Mouse (Mus musculus) liver, embryonic 12.5 days (tissue): ENCODE measurements around the gene Btn2a2. TPM values are rescaled to one million over a fixed set of nuclear protein-coding genes. Genes with fewer than 3 reads are reported as not detected.

Experiments
- ATAC-seq: fragments of 200-750 bp; cut with Nextera tagmentation; 2 replicates; pipeline ENCODE4 v1.8.0; 2017; ENCODE audit warnings: moderate number of reproducible peaks, mild to moderate bottlenecking, moderate library complexity
- H3K27ac ChIP-seq: fragments of 300-500 bp; sonication (generic); 2 replicates; pipeline ENCODE4 v1.5.1; 2016; ENCODE audit warnings: mild to moderate bottlenecking
- H3K27me3 ChIP-seq: fragments of 300-500 bp; sonication (generic); replicated peaks from 2 replicates; pipeline ENCODE4 v1.6.1; 2016; ENCODE audit warnings: mild to moderate bottlenecking, moderate library complexity
- H3K36me3 ChIP-seq: fragments of 300-500 bp; sonication (generic); 2 replicates; pipeline ENCODE4 v1.6.1; 2016; ENCODE audit warnings: mild to moderate bottlenecking, moderate library complexity
- H3K4me1 ChIP-seq: fragments of 300-500 bp; sonication (generic); 2 replicates; pipeline ENCODE4 v1.6.1; 2016
- H3K4me2 ChIP-seq: fragments of 300-500 bp; sonication (generic); 2 replicates; pipeline ENCODE4 v1.6.1; 2016; ENCODE audit warnings: mild to moderate bottlenecking, moderate library complexity
- H3K4me3 ChIP-seq: fragments of 300-500 bp; sonication (generic); 2 replicates; pipeline ENCODE4 v1.5.1; 2016; ENCODE audit warnings: mild to moderate bottlenecking, moderate library complexity
- H3K9ac ChIP-seq: fragments of 300-500 bp; sonication (generic); 2 replicates; pipeline ENCODE4 v1.6.1; 2016; ENCODE audit warnings: mild to moderate bottlenecking, moderate library complexity
- H3K9me3 ChIP-seq: fragments of 300-500 bp; sonication (generic); replicated peaks from 2 replicates; pipeline ENCODE4 v1.6.1; 2016; ENCODE audit warnings: mild to moderate bottlenecking, moderate library complexity
- WGBS: fragments of 180-500 bp; shearing (Covaris S2); methylation state at CpG from one replicate; pipeline ENCODE4 v1.1.7; 2016; ENCODE audit not compliant: insufficient replicate concordance; 5-methylcytosine and 5-hydroxymethylcytosine counted together
- polyA plus RNA-seq: library from polyadenylated mRNA; unstranded; fragments of >200 nt; fragmentation: Nextera tagmentation; extraction: Ambion mirVana; gene quantifications from 2 replicates; pipeline ENCODE4 v1.2.1, GENCODE M21; 2016

Btn2a2 gene
- polyA plus RNA-seq, 1 experiment from 2014 or later = not detected

DNA sequence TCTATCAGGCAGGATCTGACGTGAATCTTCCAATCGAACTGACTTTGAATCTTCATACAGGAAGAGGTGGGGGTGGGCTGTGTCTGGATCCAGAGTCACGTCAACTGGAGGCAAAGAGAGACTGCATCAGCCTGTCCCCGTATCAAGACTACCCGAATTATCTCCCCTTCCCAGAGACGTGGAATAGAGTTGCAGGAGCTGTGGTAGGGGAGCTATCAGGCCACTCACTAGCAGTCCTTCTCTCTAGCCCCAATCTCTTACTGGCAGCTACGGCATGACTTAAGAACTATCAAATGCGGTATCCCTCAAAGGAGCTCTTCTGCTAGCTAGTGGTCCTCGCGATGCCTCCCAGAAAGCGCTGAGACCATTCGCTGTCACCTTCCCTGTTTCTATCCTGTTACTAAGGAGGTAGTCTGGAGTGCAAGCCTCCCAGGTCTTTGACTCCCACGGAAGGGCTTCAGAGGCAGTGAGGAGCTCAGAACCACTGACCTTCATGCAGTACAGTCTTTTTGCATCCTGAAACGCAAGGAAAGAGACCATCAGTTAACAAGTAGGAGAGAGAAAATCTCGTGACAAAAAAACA is 29.3 kb downstream of the Btn2a2 start:
- H3K9ac ChIP-seq = peak overlapping the region; percentile 72
- no peaks in the 10 kb centered on the region for H3K27me3 ChIP-seq
- H3K4me3 ChIP-seq = peak overlapping the region; percentile 38
- 5% methylated on average over 15 of the region's 15 CpGs for WGBS
- peaks cover 63% of the 10 kb centered on the region for H3K4me1 ChIP-seq
- H3K4me2 ChIP-seq = peak overlapping the region; percentile 69
- ATAC-seq = peak; percentile 95
- H3K9me3 ChIP-seq = no peaks in the 10 kb centered on the region
- H3K27ac ChIP-seq = peak overlapping the region; percentile 96
- no peaks in the 10 kb centered on the region for H3K36me3 ChIP-seq

GRCm38 (mm10) chr13:23453926-23454325 is 34.7 kb downstream of the Btn2a2 start:
- Histone ChIP-seq H3K4me3 (peak overlapping the region; percentile 88), H3K36me3 (no peaks in the 10 kb centered on the region), H3K27me3 (no peaks in the 10 kb centered on the region), H3K4me2 (peak overlapping the region; percentile 69), H3K9ac (peak overlapping the region; percentile 85), H3K27ac (peak overlapping the region; percentile 94), H3K9me3 (no peaks in the 10 kb centered on the region), H3K4me1 (peaks cover 39% of the 10 kb centered on the region)
- ATAC-seq = no peak
- WGBS = 1% methylated on average over 9 of the region's 9 CpGs

DNA sequence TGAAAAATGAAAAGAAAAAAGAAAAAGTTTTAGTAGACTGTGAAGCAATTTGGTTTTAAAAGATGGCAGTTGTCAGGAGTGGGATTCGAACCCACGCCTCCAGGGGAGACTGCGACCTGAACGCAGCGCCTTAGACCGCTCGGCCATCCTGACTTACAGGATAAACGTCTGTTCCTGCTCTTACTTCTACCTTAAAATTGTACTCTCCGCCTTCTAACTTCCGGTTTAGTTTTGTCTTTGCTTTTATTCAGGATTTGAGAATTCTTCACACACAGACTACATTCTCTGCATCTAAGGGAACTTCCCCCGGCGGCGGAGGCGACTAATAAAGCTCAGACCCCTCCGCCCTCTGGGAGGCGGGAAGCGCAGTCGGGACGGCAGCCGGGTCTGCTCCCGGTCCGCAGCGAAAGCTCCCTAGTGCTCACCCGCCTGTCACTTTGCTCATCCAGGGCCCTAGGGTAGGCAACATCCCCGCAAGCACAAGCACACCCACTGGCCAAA is 35.2 kb downstream of the Btn2a2 start:
- no peaks in the 10 kb centered on the region for H3K36me3 ChIP-seq
- H3K4me2 ChIP-seq = peak overlapping the region; percentile 69
- H3K9me3 ChIP-seq = no peaks in the 10 kb centered on the region
- H3K27ac ChIP-seq = peak overlapping the region; percentile 94
- H3K4me1 ChIP-seq = peaks cover 39% of the 10 kb centered on the region
- ATAC-seq = peak; percentile 82
- peak overlapping the region; percentile 85 for H3K9ac ChIP-seq
- H3K4me3 ChIP-seq = peak overlapping the region; percentile 88
- under 1% methylated on average over 25 of the region's 25 CpGs for WGBS
- H3K27me3 ChIP-seq = no peaks in the 10 kb centered on the region

- Histone ChIP-seq H3K4me1 (peaks cover 33% of the 10 kb centered on the region), H3K9me3 (no peaks in the 10 kb centered on the region), H3K4me2 (peak overlapping the region; percentile 75), H3K4me3 (peak overlapping the region; percentile 63), H3K9ac (peak overlapping the region; percentile 76), H3K27ac (peak overlapping the region; percentile 85), H3K36me3 (no peaks in the 10 kb centered on the region), H3K27me3 (no peaks in the 10 kb centered on the region)
- under 1% methylated on average over 15 of the region's 15 CpGs for WGBS
- peak; percentile 47 for ATAC-seq
These were observed 38.3 kb downstream of the Btn2a2 start for GRCm38 (mm10) chr13:23450398-23450797.

DNA sequence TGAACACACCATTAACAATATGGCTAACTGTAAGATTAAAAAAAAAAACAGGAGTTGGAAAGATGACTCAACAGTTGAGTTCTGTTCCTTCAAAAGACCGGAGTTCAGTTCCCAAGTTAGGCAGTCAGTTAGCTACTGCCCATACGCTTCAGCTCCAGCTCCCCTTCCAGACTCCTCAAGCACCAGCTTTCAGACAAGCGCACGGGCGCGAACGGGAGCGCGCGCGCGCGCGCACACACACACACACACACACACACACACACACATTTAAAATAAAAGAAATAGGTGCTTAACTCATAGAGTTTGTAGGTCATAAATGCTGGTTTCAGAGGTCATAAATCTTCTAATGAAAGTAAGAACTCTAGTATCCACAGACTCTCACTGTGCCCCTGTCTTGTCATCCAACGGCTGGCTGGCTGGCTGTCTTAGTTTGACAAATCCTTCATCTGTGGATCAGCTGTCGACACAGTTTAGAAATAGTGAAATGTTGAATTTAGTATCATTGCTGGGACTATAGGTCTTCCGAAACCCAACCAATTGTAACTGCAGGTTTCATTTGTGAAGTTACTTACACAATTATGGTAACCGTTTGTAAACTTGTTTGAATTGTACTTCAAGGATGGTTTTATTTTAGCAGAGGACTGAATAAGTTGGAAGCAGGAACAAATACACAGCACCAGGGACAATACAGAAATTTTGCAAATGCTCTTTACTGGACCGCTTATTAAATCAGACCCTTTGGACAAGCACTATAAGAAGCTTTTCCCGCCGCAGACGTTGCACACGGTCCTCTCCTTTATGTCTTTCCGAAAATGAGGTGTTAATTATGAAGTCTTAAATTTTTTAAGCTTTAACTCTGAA is 39.2 kb downstream of the Btn2a2 start:
- Histone ChIP-seq H3K36me3 (no peaks in the 10 kb centered on the region), H3K4me2 (peak overlapping the region; percentile 75), H3K9ac (peak overlapping the region; percentile 76), H3K27me3 (no peaks in the 10 kb centered on the region), H3K9me3 (no peaks in the 10 kb centered on the region), H3K4me1 (peaks cover 35% of the 10 kb centered on the region), H3K27ac (peak overlapping the region; percentile 85), H3K4me3 (peak overlapping the region; percentile 63)
- WGBS = under 1% methylated on average over 24 of the region's 24 CpGs
- peak; percentile 36 for ATAC-seq

DNA sequence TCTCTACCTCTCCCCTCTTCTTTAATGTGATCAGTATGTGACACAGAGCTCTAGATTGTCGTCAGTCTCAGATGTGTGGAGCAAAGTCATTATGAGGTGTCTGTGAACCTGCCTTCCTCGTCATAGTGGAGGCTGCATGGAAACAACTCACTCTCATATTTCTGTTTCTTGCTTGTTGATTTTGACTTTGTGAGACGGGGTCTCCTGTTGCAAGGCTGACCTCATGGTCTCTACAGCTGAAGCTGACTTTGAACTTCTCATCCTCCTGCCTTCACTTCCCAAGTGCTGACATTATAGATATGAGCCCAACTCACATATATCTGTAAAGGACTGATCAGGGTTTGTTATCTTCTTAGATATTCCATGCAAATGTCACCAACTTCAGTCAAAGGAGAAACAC is 39.9 kb downstream of the Btn2a2 start:
- H3K27me3 ChIP-seq = no peaks in the 10 kb centered on the region
- peak overlapping the region; percentile 63 for H3K4me3 ChIP-seq
- peaks cover 42% of the 10 kb centered on the region for H3K4me1 ChIP-seq
- 21% methylated on average over 3 of the region's 3 CpGs for WGBS
- H3K36me3 ChIP-seq = no peaks in the 10 kb centered on the region
- H3K9me3 ChIP-seq = no peaks in the 10 kb centered on the region
- ATAC-seq = no peak
- peak overlapping the region; percentile 75 for H3K4me2 ChIP-seq
- H3K27ac ChIP-seq = peak overlapping the region; percentile 85
- peak overlapping the region; percentile 76 for H3K9ac ChIP-seq

DNA sequence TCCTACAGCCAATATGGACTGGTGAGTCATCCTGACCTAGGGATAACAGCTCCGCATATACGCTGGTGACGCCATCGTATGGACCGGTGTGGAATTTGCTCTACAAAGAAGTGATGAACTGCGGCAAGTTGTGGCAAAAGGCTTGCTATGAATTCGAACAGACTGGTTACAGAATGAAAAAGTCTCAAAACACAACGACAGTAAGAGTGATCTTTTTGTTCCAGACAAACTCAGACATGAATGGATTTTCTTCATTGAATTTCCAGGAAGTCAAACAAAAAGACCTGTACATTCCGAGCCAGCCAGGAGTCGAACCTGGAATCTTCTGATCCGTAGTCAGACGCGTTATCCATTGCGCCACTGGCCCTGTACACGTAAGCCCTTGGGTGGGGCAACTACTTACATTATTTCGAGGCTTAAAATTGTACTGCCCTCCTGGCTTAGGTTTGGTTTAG is 42.1 kb downstream of the Btn2a2 start:
- peak overlapping the region; percentile 93 for H3K27ac ChIP-seq
- H3K9ac ChIP-seq = peak overlapping the region; percentile 78
- ATAC-seq = peak; percentile 38
- peaks cover 44% of the 10 kb centered on the region for H3K4me1 ChIP-seq
- peak overlapping the region; percentile 73 for H3K4me3 ChIP-seq
- H3K36me3 ChIP-seq = no peaks in the 10 kb centered on the region
- peak overlapping the region; percentile 86 for H3K4me2 ChIP-seq
- H3K27me3 ChIP-seq = no peaks in the 10 kb centered on the region
- WGBS = under 1% methylated on average over 16 of the region's 16 CpGs
- H3K9me3 ChIP-seq = no peaks in the 10 kb centered on the region

- Histone ChIP-seq H3K27ac (peak overlapping the region; percentile 93), H3K4me2 (peak overlapping the region; percentile 86), H3K9ac (peak overlapping the region; percentile 86), H3K9me3 (no peaks in the 10 kb centered on the region), H3K4me1 (peaks cover 37% of the 10 kb centered on the region), H3K27me3 (no peaks in the 10 kb centered on the region), H3K36me3 (no peaks in the 10 kb centered on the region), H3K4me3 (peak overlapping the region; percentile 73)
- ATAC-seq = peak; percentile 86
- whole genome bisulfite sequencing = under 1% methylated on average over 55 of the region's 55 CpGs
These were observed 42.9 kb downstream of the Btn2a2 start for GRCm38 (mm10) chr13:23445561-23446320.

GRCm38 (mm10) chr13:23445156-23445555 is 43.5 kb downstream of the Btn2a2 start:
- Histone ChIP-seq H3K4me2 (peak overlapping the region; percentile 86), H3K9me3 (no peaks in the 10 kb centered on the region), H3K4me1 (peaks cover 37% of the 10 kb centered on the region), H3K27ac (peak overlapping the region; percentile 93), H3K36me3 (no peaks in the 10 kb centered on the region), H3K27me3 (no peaks in the 10 kb centered on the region), H3K4me3 (peak overlapping the region; percentile 73), H3K9ac (peak overlapping the region; percentile 86)
- WGBS = 7% methylated on average over 10 of the region's 10 CpGs
- no peak for ATAC-seq

- Histone ChIP-seq H3K4me1 (peaks cover 43% of the 10 kb centered on the region), H3K9me3 (no peaks in the 10 kb centered on the region), H3K9ac (0 out of 2 replicates have a peak overlapping the region, but pooled peaks have one; percentile 27), H3K27ac (peak overlapping the region; percentile 77), H3K4me3 (peak overlapping the region; percentile 73; the same call in 1 of the 2 replicates), H3K36me3 (no peaks in the 10 kb centered on the region), H3K4me2 (peak overlapping the region; percentile 86), H3K27me3 (no peaks in the 10 kb centered on the region)
- no peak for ATAC-seq
- 31% methylated on average over 5 of the region's 5 CpGs for WGBS
These were observed 44.2 kb downstream of the Btn2a2 start for GRCm38 (mm10) chr13:23444451-23444850.

DNA sequence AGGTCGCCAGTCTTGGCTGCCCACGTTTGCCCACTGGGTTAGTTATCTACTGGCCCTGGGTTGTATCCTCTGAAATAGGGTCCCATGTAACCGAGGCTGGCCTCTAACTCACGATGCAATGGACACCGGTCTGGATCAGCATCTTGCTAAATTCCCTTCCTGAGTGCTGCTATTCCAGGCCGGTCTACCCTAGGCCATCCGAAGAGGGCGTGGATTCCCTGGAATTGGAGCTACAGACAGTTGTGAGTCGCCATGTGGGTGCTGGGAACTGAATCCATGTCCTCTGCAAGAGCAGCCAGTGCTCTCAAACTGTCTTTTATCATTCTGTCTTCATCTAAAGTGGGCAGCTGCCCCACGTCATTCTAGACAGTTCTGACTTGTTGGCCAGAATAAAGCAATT is 48.8 kb downstream of the Btn2a2 start:
- H3K4me2 ChIP-seq = no peak overlapping the region
- H3K9me3 ChIP-seq = no peaks in the 10 kb centered on the region
- 68% methylated on average over 10 of the region's 10 CpGs for WGBS
- no peak overlapping the region for H3K9ac ChIP-seq
- ATAC-seq = no peak
- H3K27ac ChIP-seq = no peak overlapping the region
- peaks cover 40% of the 10 kb centered on the region for H3K4me1 ChIP-seq
- H3K27me3 ChIP-seq = no peaks in the 10 kb centered on the region
- H3K4me3 ChIP-seq = no peak overlapping the region
- no peaks in the 10 kb centered on the region for H3K36me3 ChIP-seq
